Comparison of ENCODE assay signal across 12 mouse cellular contexts in genomic region chr11:117946195-117946979, GRCm38 (mm10). TPM values are rescaled to one million over a fixed set of nuclear protein-coding genes. Genes with fewer than 3 reads are reported as not detected.
DNase-seq lines count a peak whose midpoint lies in the region; ATAC-seq and TF ChIP-seq lines count a peak whose summit lies in the region.
"Had no signal": no experiment of that assay in that cellular context is flagged by ENCODE, and none has a peak within 500 bp of the region (broad histone marks: within the 10 kb centered on the region; RNA-seq: fewer than 3 reads in every experiment).

No protein-coding gene starts in this region.

- H3ac ChIP-seq in myocyte (ENCODE audit: control insufficient read depth, insufficient read length), result no peak overlapping the region

- no peaks in the 10 kb centered on the region for H3K79me2 ChIP-seq in myocyte (ENCODE audit: control insufficient read depth, insufficient read depth)

- no peak for TF ChIP-seq POLR2A in myocyte (IDR thresholded peaks at IDR 0.05; ENCODE audit: insufficient read length, low read depth)

- H3K27me3 ChIP-seq in kidney, postnatal 0 days (ENCODE audit: insufficient read depth, low read length), result no peaks in the 10 kb centered on the region
- H3K27me3 ChIP-seq in E14TG2a.4 (ENCODE audit: insufficient read depth, low read length), result peaks cover 33% of the 10 kb centered on the region
- no peaks in the 10 kb centered on the region for H3K27me3 ChIP-seq in intestine, embryonic 15.5 days (replicated peaks)
- H3K27me3 ChIP-seq in myocyte (ENCODE audit: control insufficient read depth, insufficient read depth, insufficient read length), result no peaks in the 10 kb centered on the region
- H3K27me3 ChIP-seq in midbrain, embryonic 13.5 days, result peaks cover 26% of the 10 kb centered on the region
- H3K27me3 ChIP-seq: limb, embryonic 15.5 days had no signal

- H3K4me1 ChIP-seq in kidney, postnatal 0 days (replicated peaks; ENCODE audit: insufficient read depth, low read length), result peaks cover 8% of the 10 kb centered on the region
- H3K4me1 ChIP-seq in E14TG2a.4 (replicated peaks; ENCODE audit: low read depth, low read length), result peaks cover 71% of the 10 kb centered on the region
- peaks cover 35% of the 10 kb centered on the region for H3K4me1 ChIP-seq in intestine, embryonic 15.5 days (replicated peaks)
- peaks cover 18% of the 10 kb centered on the region for H3K4me1 ChIP-seq in midbrain, embryonic 13.5 days (replicated peaks)

- no peak overlapping the region for H3K4me2 ChIP-seq in kidney, postnatal 0 days (ENCODE audit: low read length)
- H3K4me2 ChIP-seq in intestine, embryonic 15.5 days (replicated peaks), result 0 out of 2 replicates have a peak overlapping the region, but pooled peaks have one; percentile 14
- H3K4me2 ChIP-seq in myocyte (ENCODE audit: low read depth), result no peak overlapping the region
- H3K4me2 ChIP-seq in midbrain, embryonic 13.5 days (replicated peaks), result no peak overlapping the region
- H3K4me2 ChIP-seq: hindbrain, embryonic 13.5 days; limb, embryonic 15.5 days had no signal

- no peaks in the 10 kb centered on the region for H3K36me3 ChIP-seq in kidney, postnatal 0 days (ENCODE audit: insufficient read depth, low read length)
- no peaks in the 10 kb centered on the region for H3K36me3 ChIP-seq in E14TG2a.4 (ENCODE audit: insufficient read depth, low read length)
- no peaks in the 10 kb centered on the region for H3K36me3 ChIP-seq in intestine, embryonic 15.5 days
- no peaks in the 10 kb centered on the region for H3K36me3 ChIP-seq in myocyte (ENCODE audit: control insufficient read depth, insufficient read depth)
- H3K36me3 ChIP-seq in midbrain, embryonic 13.5 days, result no peaks in the 10 kb centered on the region
- H3K36me3 ChIP-seq: hindbrain, embryonic 13.5 days; limb, embryonic 15.5 days had no signal

- no peak overlapping the region for H3K9ac ChIP-seq in kidney, postnatal 0 days (ENCODE audit: low read depth, low read length)
- no peak overlapping the region for H3K9ac ChIP-seq in intestine, embryonic 15.5 days
- no peak overlapping the region for H3K9ac ChIP-seq in midbrain, embryonic 13.5 days (replicated peaks)
- H3K9ac ChIP-seq: forebrain, postnatal 0 days; hindbrain, embryonic 13.5 days; limb, embryonic 15.5 days had no signal

- H3K9me3 ChIP-seq in kidney, postnatal 0 days (replicated peaks; ENCODE audit: low read length), result no peaks in the 10 kb centered on the region
- H3K9me3 ChIP-seq in E14TG2a.4 (ENCODE audit: low read length), result no peaks in the 10 kb centered on the region
- no peaks in the 10 kb centered on the region for H3K9me3 ChIP-seq in intestine, embryonic 15.5 days
- no peaks in the 10 kb centered on the region for H3K9me3 ChIP-seq in midbrain, embryonic 13.5 days
- H3K9me3 ChIP-seq: hindbrain, embryonic 13.5 days; limb, embryonic 15.5 days had no signal

- TF ChIP-seq CTCF in kidney, postnatal 0 days (IDR thresholded peaks at IDR 0.05; ENCODE audit: low read depth), result no peak
- TF ChIP-seq CTCF in E14TG2a.4 (conservative IDR thresholded peaks at IDR 0.05; ENCODE audit: low read length), result no peak

- H3K4me3 ChIP-seq in kidney, postnatal 0 days (replicated peaks; ENCODE audit: low read depth, low read length), result no peak overlapping the region
- H3K4me3 ChIP-seq in E14TG2a.4 (replicated peaks; ENCODE audit: low read length) (peak overlapping the region; percentile 11; the same call in 1 of the 2 replicates), myocyte (no peak overlapping the region)
- no peak overlapping the region for H3K4me3 ChIP-seq in intestine, embryonic 15.5 days (replicated peaks)
- H3K4me3 ChIP-seq in midbrain, embryonic 13.5 days (replicated peaks), result no peak overlapping the region
- H3K4me3 ChIP-seq: heart, adult 2 months; hindbrain, embryonic 13.5 days; limb, embryonic 15.5 days had no signal

- peak; percentile 79 for DNase-seq in kidney, postnatal 0 days (ENCODE audit: low spot score)
- no peak for DNase-seq in kidney, adult 11 months
- DNase-seq in cerebellum, postnatal 14 days, result no peak
- no peak for DNase-seq in frontal cortex, postnatal 25 days (ENCODE audit: low spot score in 2 of 2)
- DNase-seq: forebrain, postnatal 0 days had no signal

- WGBS in kidney, postnatal 0 days, result 33% methylated on average over 11 of the region's 11 CpGs
- WGBS in intestine, embryonic 15.5 days, result 63% methylated on average over 11 of the region's 11 CpGs
- WGBS in midbrain, embryonic 13.5 days, result 83% methylated on average over 11 of the region's 11 CpGs

- ATAC-seq in kidney, postnatal 0 days (replicated peaks; ENCODE audit: low FRiP score, low read depth), result 0 out of 2 replicates have a peak, but pooled peaks have one; percentile 8
- peak; percentile 40; the same call in 1 of the 2 replicates for ATAC-seq in intestine, embryonic 15.5 days
- no peak for ATAC-seq in midbrain, embryonic 13.5 days
- ATAC-seq: forebrain, postnatal 0 days had no signal

- H3K27ac ChIP-seq in kidney, postnatal 0 days, result peak overlapping the region; percentile 51; the same call in 1 of the 2 replicates
- H3K27ac ChIP-seq in intestine, embryonic 15.5 days, result peak overlapping the region; percentile 38
- no peak overlapping the region for H3K27ac ChIP-seq in midbrain, embryonic 13.5 days
- H3K27ac ChIP-seq: heart, adult 2 months; hindbrain, embryonic 13.5 days; limb, embryonic 15.5 days had no signal

TF ChIP-seq in myocyte, 11 proteins besides CTCF, POLR2A, EP300 and RAD21:
- TF ChIP-seq CEBPB (IDR thresholded peaks at IDR 0.05; ENCODE audit: insufficient read depth, poor library complexity, severe bottlenecking) (0 out of 2 replicates have a peak, but pooled peaks have one; percentile 13), POLR2AphosphoS2 (IDR thresholded peaks at IDR 0.05; ENCODE audit: insufficient read length, low read depth) (no peak)
TF ChIP-seq in myocyte: peak in this region for 1.

RNA-seq across cellular contexts. Expression of gene Socs3, which starts 23.5 kb away (rescaled TPM):
- polyA plus RNA-seq in kidney, postnatal 0 days (2015; fragmentation: Nextera tagmentation; extraction: Ambion mirVana), result 11.7 and 14.4 TPM in 2 replicates
- 18.4 and 19.1 TPM in 2 replicates for polyA plus RNA-seq in intestine, embryonic 15.5 days (2015; fragmentation: Nextera tagmentation; extraction: Ambion mirVana)
- polyA plus RNA-seq in myocyte (2012; fragmentation: generic; extraction: Trizol), result 27.3 TPM
- polyA plus RNA-seq in midbrain, embryonic 13.5 days (2015; fragmentation: Nextera tagmentation; extraction: Ambion mirVana), result 8.3 and 9.3 TPM in 2 replicates

RNA-seq across cellular contexts. Expression of gene Pgs1, which starts 39.7 kb away (rescaled TPM):
- polyA plus RNA-seq in kidney, postnatal 0 days (2015; fragmentation: Nextera tagmentation; extraction: Ambion mirVana), result 29.6 and 32.0 TPM in 2 replicates
- polyA plus RNA-seq in intestine, embryonic 15.5 days (2015; fragmentation: Nextera tagmentation; extraction: Ambion mirVana), result 32.6 and 33.5 TPM in 2 replicates
- polyA plus RNA-seq in myocyte (2012; fragmentation: generic; extraction: Trizol), result 61.6 TPM
- 46.0 and 50.8 TPM in 2 replicates for polyA plus RNA-seq in midbrain, embryonic 13.5 days (2015; fragmentation: Nextera tagmentation; extraction: Ambion mirVana)
